Mouse (Mus musculus): ENCODE data around the gene Gm1043.

The Gm1043 gene

GRCm38 (mm10) chr5:37184605-37185004 is 99.4 kb downstream of the Gm1043 start:
- H3K27me3 ChIP-seq (ENCODE audit: control insufficient read depth, insufficient read depth, low read length, poor library complexity, severe bottlenecking) = no peaks in the 10 kb centered on the region
- no peak for DNase-seq (ENCODE audit: low read depth, low spot score)
- no peaks in the 10 kb centered on the region for H3K36me3 ChIP-seq (ENCODE audit: control insufficient read depth, insufficient read depth, low read length, poor library complexity, severe bottlenecking)

- no peaks in the 10 kb centered on the region for H3K36me3 ChIP-seq (ENCODE audit: control insufficient read depth, insufficient read depth, low read length, poor library complexity, severe bottlenecking)
- DNase-seq (ENCODE audit: low read depth, low spot score) = no peak
- no peaks in the 10 kb centered on the region for H3K27me3 ChIP-seq (ENCODE audit: control insufficient read depth, insufficient read depth, low read length, poor library complexity, severe bottlenecking)
Measured at GRCm38 (mm10) chr5:37190378-37190777, 105.2 kb downstream of the Gm1043 start.

- H3K27me3 ChIP-seq (ENCODE audit: control insufficient read depth, insufficient read depth, low read length, poor library complexity, severe bottlenecking) = no peaks in the 10 kb centered on the region
- no peaks in the 10 kb centered on the region for H3K36me3 ChIP-seq (ENCODE audit: control insufficient read depth, insufficient read depth, low read length, poor library complexity, severe bottlenecking)
- DNase-seq (ENCODE audit: low read depth, low spot score) = no peak
Measured at GRCm38 (mm10) chr5:37196196-37196595, 111.0 kb downstream of the Gm1043 start.

GRCm38 (mm10) chr5:37196666-37197250 is 111.6 kb downstream of the Gm1043 start:
- no peak for DNase-seq (ENCODE audit: low read depth, low spot score)
- no peaks in the 10 kb centered on the region for H3K27me3 ChIP-seq (ENCODE audit: control insufficient read depth, insufficient read depth, low read length, poor library complexity, severe bottlenecking)

GRCm38 (mm10) chr5:37197423-37197822 is 112.3 kb downstream of the Gm1043 start:
- H3K27me3 ChIP-seq (ENCODE audit: control insufficient read depth, insufficient read depth, low read length, poor library complexity, severe bottlenecking) = no peaks in the 10 kb centered on the region
- no peaks in the 10 kb centered on the region for H3K36me3 ChIP-seq (ENCODE audit: control insufficient read depth, insufficient read depth, low read length, poor library complexity, severe bottlenecking)
- DNase-seq (ENCODE audit: low read depth, low spot score) = no peak

More at GRCm38 (mm10) chr5:37196666-37197250, 111.6 kb downstream of the Gm1043 start:
- H3K36me3 ChIP-seq (ENCODE audit: control insufficient read depth, insufficient read depth, low read length, poor library complexity, severe bottlenecking) = no peaks in the 10 kb centered on the region

GRCm38 (mm10) chr5:37198011-37198688 is 113.0 kb downstream of the Gm1043 start:
- H3K27me3 ChIP-seq (ENCODE audit: control insufficient read depth, insufficient read depth, low read length, poor library complexity, severe bottlenecking) = no peaks in the 10 kb centered on the region
- DNase-seq (ENCODE audit: low read depth, low spot score) = no peak
- H3K36me3 ChIP-seq (ENCODE audit: control insufficient read depth, insufficient read depth, low read length, poor library complexity, severe bottlenecking) = no peaks in the 10 kb centered on the region

GRCm38 (mm10) chr5:37202285-37202684 is 117.1 kb downstream of the Gm1043 start:
- Histone ChIP-seq H3K36me3 (ENCODE audit: control insufficient read depth, insufficient read depth, low read length, poor library complexity, severe bottlenecking) (no peaks in the 10 kb centered on the region), H3K27me3 (ENCODE audit: control insufficient read depth, insufficient read depth, low read length, poor library complexity, severe bottlenecking) (no peaks in the 10 kb centered on the region)
- no peak for DNase-seq (ENCODE audit: low read depth, low spot score)

- no peak for DNase-seq (ENCODE audit: low read depth, low spot score)
- H3K27me3 ChIP-seq (ENCODE audit: control insufficient read depth, insufficient read depth, low read length, poor library complexity, severe bottlenecking) = no peaks in the 10 kb centered on the region
- H3K36me3 ChIP-seq (ENCODE audit: control insufficient read depth, insufficient read depth, low read length, poor library complexity, severe bottlenecking) = no peaks in the 10 kb centered on the region
Measured at GRCm38 (mm10) chr5:37204886-37205285, 119.7 kb downstream of the Gm1043 start.

GRCm38 (mm10) chr5:37205420-37205819 is 120.2 kb downstream of the Gm1043 start:
- DNase-seq (ENCODE audit: low read depth, low spot score) = no peak
- H3K27me3 ChIP-seq (ENCODE audit: control insufficient read depth, insufficient read depth, low read length, poor library complexity, severe bottlenecking) = no peaks in the 10 kb centered on the region
- no peaks in the 10 kb centered on the region for H3K36me3 ChIP-seq (ENCODE audit: control insufficient read depth, insufficient read depth, low read length, poor library complexity, severe bottlenecking)

GRCm38 (mm10) chr5:37206364-37206763 is 121.2 kb downstream of the Gm1043 start:
- no peaks in the 10 kb centered on the region for H3K36me3 ChIP-seq (ENCODE audit: control insufficient read depth, insufficient read depth, low read length, poor library complexity, severe bottlenecking)
- no peak for DNase-seq (ENCODE audit: low read depth, low spot score)
- no peaks in the 10 kb centered on the region for H3K27me3 ChIP-seq (ENCODE audit: control insufficient read depth, insufficient read depth, low read length, poor library complexity, severe bottlenecking)

- no peaks in the 10 kb centered on the region for H3K36me3 ChIP-seq (ENCODE audit: control insufficient read depth, insufficient read depth, low read length, poor library complexity, severe bottlenecking)
- DNase-seq (ENCODE audit: low read depth, low spot score) = no peak
Measured at GRCm38 (mm10) chr5:37212938-37213708, 128.0 kb downstream of the Gm1043 start.

GRCm38 (mm10) chr5:37213709-37214103 is 128.5 kb downstream of the Gm1043 start:
- Histone ChIP-seq H3K27me3 (ENCODE audit: control insufficient read depth, insufficient read depth, low read length, poor library complexity, severe bottlenecking) (no peaks in the 10 kb centered on the region), H3K36me3 (ENCODE audit: control insufficient read depth, insufficient read depth, low read length, poor library complexity, severe bottlenecking) (no peaks in the 10 kb centered on the region)
- DNase-seq (ENCODE audit: low read depth, low spot score) = no peak

More at GRCm38 (mm10) chr5:37212938-37213708, 128.0 kb downstream of the Gm1043 start:
- H3K27me3 ChIP-seq (ENCODE audit: control insufficient read depth, insufficient read depth, low read length, poor library complexity, severe bottlenecking) = no peaks in the 10 kb centered on the region

- no peak for DNase-seq (ENCODE audit: low read depth, low spot score)
- Histone ChIP-seq H3K27me3 (ENCODE audit: control insufficient read depth, insufficient read depth, low read length, poor library complexity, severe bottlenecking) (no peaks in the 10 kb centered on the region), H3K36me3 (ENCODE audit: control insufficient read depth, insufficient read depth, low read length, poor library complexity, severe bottlenecking) (no peaks in the 10 kb centered on the region)
Measured at GRCm38 (mm10) chr5:37214614-37215013, 129.4 kb downstream of the Gm1043 start.

- DNase-seq (ENCODE audit: low read depth, low spot score) = no peak
- H3K27me3 ChIP-seq (ENCODE audit: control insufficient read depth, insufficient read depth, low read length, poor library complexity, severe bottlenecking) = no peaks in the 10 kb centered on the region
- H3K36me3 ChIP-seq (ENCODE audit: control insufficient read depth, insufficient read depth, low read length, poor library complexity, severe bottlenecking) = no peaks in the 10 kb centered on the region
Measured at GRCm38 (mm10) chr5:37215276-37215675, 130.1 kb downstream of the Gm1043 start.

GRCm38 (mm10) chr5:37219615-37220014 is 134.4 kb downstream of the Gm1043 start:
- H3K27me3 ChIP-seq (ENCODE audit: control insufficient read depth, insufficient read depth, low read length, poor library complexity, severe bottlenecking) = 0 out of 2 replicates have a peak, but pooled peaks cover 2% of the 10 kb centered on the region
- no peaks in the 10 kb centered on the region for H3K36me3 ChIP-seq (ENCODE audit: control insufficient read depth, insufficient read depth, low read length, poor library complexity, severe bottlenecking)
- DNase-seq (ENCODE audit: low read depth, low spot score) = no peak
